Mouse (Mus musculus): Measurements from ENCODE around the gene Nedd9.

Gene Nedd9

GRCm38 (mm10) chr13:41486606-41487408, at the start of gene Nedd9:
Gene Nedd9, minus strand, starts transcription at chr13:41487362.
- DNase-seq, result no peak

- DNase-seq, result no peak
These were observed 45.5 kb upstream of the Nedd9 start for GRCm38 (mm10) chr13:41532625-41533024.

- no peak for DNase-seq
These were observed 43.2 kb upstream of the Nedd9 start for GRCm38 (mm10) chr13:41530326-41530725.

- DNase-seq, result no peak
These were observed 37.0 kb upstream of the Nedd9 start for GRCm38 (mm10) chr13:41524208-41524607.

GRCm38 (mm10) chr13:41521296-41521695, 34.1 kb upstream of the Nedd9 start:
- DNase-seq, result no peak

- DNase-seq, result no peak
These were observed 33.5 kb upstream of the Nedd9 start for GRCm38 (mm10) chr13:41520549-41521161.

GRCm38 (mm10) chr13:41519792-41520191, 32.6 kb upstream of the Nedd9 start:
- no peak for DNase-seq

GRCm38 (mm10) chr13:41517193-41517592, 30.0 kb upstream of the Nedd9 start:
- DNase-seq, result no peak

- no peak for DNase-seq
These were observed 28.6 kb upstream of the Nedd9 start for GRCm38 (mm10) chr13:41515749-41516148.

- no peak for DNase-seq
These were observed 27.8 kb upstream of the Nedd9 start for GRCm38 (mm10) chr13:41514918-41515317.

- DNase-seq, result no peak
These were observed 26.3 kb upstream of the Nedd9 start for GRCm38 (mm10) chr13:41513456-41513855.

GRCm38 (mm10) chr13:41512243-41512642, 25.1 kb upstream of the Nedd9 start:
- no peak for DNase-seq

- DNase-seq, result no peak
These were observed 23.7 kb upstream of the Nedd9 start for GRCm38 (mm10) chr13:41510631-41511419.

GRCm38 (mm10) chr13:41505594-41505993, 18.4 kb upstream of the Nedd9 start:
- DNase-seq, result no peak

- no peak for DNase-seq
These were observed 17.8 kb upstream of the Nedd9 start for GRCm38 (mm10) chr13:41504997-41505396.

- no peak for DNase-seq
These were observed 17.3 kb upstream of the Nedd9 start for GRCm38 (mm10) chr13:41504448-41504847.

GRCm38 (mm10) chr13:41502917-41503301, 15.7 kb upstream of the Nedd9 start:
- DNase-seq, result no peak

GRCm38 (mm10) chr13:41502136-41502916, 15.2 kb upstream of the Nedd9 start:
- no peak for DNase-seq

- no peak for DNase-seq
These were observed 13.6 kb upstream of the Nedd9 start for GRCm38 (mm10) chr13:41500793-41501192.

- DNase-seq, result no peak
These were observed 11.5 kb upstream of the Nedd9 start for GRCm38 (mm10) chr13:41498611-41499121.

GRCm38 (mm10) chr13:41494681-41495080, 7.5 kb upstream of the Nedd9 start:
- DNase-seq, result no peak

- no peak for DNase-seq
These were observed 5.0 kb upstream of the Nedd9 start for GRCm38 (mm10) chr13:41491981-41492702.

Measured in cerebellum, adult 8-10 months (tissue).